Mouse (Mus musculus) brain, embryonic 18.5 days (tissue): ENCODE results near the gene Itih2.

Source experiments
- DNase-seq: peaks from one replicate; pipeline ENCODE4 v3.0.0-alpha.2; 2012; ENCODE audit warnings: low read depth, low spot score

The Itih2 gene

GRCm38 (mm10) chr2:10118751-10119150 lies 12.4 kb downstream of the Itih2 start:
- DNase-seq = no peak

DNA sequence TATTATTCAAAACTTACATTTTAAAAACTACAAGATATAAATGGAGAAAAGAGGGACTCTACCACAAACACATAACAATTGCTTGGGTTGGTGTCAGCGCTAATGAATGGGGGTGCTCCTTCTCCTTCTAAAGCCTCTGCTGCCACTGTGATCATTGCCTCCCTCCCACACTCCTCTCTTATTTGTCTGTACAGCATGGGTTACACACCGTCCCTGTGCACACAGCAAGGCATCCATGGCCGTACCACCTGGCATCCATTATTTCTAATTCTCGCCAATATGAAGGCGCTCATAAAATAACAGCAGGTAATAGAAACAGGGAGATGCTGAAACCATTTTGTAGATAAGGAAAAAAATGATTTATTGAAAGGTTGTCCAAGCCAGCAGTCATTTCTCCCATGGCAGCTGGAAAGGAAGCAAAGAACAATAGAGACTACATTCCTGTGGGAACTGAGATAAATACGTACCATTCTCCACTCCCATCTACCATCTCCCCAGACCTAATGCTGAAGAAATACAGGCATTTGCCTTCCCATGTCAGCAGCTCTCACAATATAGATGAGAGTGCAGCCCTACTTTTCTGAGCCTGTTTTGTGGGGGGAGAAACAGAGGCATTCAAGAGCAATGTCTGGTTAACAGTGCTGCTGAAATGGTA lies 22.5 kb downstream of the Itih2 start:
- no peak for DNase-seq

GRCm38 (mm10) chr2:10101180-10101579 lies 30.0 kb downstream of the Itih2 start:
- peak; percentile 4 for DNase-seq

DNA sequence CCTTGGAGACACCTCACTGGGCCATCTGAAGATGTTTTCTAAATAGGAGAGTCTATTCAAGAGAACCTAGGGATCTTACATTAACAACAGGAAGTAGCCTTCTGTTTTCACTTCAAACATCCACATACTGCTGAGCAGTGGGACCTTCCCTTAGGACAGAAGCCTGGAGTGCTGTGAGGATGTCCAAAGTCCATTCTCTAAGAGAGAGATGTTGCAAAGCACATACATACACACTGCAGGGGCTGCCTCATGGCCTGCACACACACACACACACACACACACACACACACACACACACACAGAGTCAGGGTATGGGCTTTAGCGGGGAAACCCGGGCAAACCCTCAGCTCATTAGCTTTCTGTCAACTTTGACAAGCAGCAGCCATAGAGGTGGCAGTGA lies 30.7 kb downstream of the Itih2 start:
- no peak for DNase-seq

- no peak for DNase-seq
Observed at GRCm38 (mm10) chr2:10098598-10099215, 32.5 kb downstream of the Itih2 start.

DNA sequence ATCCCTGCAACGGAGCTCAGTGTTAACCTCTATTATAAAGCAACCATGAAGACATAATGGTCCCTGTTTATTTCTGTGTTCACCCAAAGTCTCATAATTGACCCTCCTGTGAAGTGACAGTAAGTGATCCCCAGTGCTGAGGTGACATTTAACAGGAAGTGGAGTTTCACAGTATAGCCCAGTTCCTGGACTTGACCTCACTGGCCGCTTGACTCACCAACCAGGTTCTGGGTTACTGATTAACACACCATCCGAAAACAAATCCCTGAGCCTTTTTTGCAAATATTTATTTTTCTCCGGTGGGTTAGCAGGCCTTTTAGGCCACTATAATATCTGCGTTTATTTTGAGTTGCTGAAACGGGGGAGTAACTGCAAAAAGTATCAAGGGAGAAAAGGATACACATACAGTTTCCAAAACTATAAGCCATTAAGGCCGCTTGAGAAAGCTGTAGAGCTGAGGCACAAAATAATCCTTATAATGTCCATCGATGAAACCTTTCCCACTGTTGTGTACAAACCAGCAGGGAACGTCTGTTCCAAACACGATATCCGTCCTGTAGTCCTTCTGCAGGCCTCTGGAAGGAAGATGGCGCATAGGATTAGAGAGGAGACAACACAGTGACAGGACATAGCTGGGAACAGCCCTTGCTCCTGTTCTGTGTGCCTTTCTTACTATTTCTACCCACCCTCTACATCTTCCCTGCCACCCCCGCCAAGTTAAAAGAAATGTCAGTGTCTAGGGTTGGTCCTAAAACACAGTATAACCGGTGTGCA lies 36.7 kb downstream of the Itih2 start:
- DNase-seq = no peak

- DNase-seq = no peak
Observed at GRCm38 (mm10) chr2:10087256-10087850, 43.8 kb downstream of the Itih2 start.

DNA sequence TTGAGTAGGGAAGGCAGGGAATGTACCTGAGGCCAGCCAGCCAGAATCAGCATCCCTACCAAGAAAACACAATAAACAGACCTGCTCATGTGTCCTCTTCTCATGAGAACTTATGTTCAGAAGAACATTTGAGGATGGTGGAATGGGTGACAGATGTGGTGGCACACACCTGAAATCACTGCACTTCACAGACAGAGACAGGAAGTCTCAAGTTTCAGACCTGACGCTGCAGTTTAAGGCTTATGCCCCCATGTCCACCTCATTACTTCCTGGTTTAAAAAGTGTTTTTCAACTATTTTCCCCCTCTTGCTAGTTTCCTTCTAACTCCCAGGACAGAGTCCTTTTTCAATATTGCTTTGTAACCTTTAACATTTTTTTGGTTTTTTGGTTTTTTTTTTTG lies 48.5 kb downstream of the Itih2 start:
- no peak for DNase-seq

GRCm38 (mm10) chr2:10081453-10082080 lies 49.6 kb downstream of the Itih2 start:
- no peak for DNase-seq

DNA sequence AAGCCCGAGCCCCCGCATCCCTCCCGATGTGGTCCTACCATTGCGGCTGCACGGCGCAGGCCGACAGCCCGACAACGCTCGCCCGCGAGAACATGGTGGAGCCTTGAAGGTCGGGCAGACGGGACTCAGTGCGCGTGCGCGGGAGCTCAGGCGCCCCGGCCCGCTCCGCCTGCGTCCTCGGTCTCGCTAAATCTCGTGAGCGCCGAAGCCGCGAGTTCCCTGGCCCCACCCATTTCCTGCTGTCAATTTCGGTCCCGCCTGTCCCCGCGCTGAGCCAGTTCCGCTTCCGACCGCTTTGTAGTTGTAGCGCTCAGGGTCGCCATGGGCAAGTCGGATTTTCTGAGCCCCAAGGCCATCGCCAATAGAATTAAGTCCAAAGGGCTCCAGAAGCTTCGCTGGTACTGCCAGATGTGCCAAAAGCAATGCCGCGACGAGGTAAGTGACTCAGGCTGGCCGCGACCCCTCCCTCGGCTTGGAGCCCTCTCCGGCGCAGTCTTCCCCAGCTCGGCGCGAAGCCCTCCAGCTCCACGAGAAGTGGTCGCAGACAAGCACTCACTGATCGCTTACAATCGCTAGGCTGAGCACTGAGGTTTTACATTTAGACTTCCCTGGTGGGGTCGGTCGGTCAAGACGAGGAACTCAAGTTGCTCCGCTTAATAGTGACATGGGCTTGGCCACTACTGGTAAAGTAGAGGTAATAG lies 50.7 kb downstream of the Itih2 start, which contains the start of the genes Atp5c1 and Kin:
TSS of gene Atp5c1 (minus strand) at position 201 of the 701 bp plus-strand sequence.
TSS of gene Kin (plus strand) at position 284 of the 701 bp plus-strand sequence.
- peak; percentile 90 for DNase-seq

- peak; percentile 8 for DNase-seq
Observed at GRCm38 (mm10) chr2:10079745-10080309, 51.4 kb downstream of the Itih2 start.

- no peak for DNase-seq
Observed at GRCm38 (mm10) chr2:10076675-10077074, 54.5 kb downstream of the Itih2 start.

DNA sequence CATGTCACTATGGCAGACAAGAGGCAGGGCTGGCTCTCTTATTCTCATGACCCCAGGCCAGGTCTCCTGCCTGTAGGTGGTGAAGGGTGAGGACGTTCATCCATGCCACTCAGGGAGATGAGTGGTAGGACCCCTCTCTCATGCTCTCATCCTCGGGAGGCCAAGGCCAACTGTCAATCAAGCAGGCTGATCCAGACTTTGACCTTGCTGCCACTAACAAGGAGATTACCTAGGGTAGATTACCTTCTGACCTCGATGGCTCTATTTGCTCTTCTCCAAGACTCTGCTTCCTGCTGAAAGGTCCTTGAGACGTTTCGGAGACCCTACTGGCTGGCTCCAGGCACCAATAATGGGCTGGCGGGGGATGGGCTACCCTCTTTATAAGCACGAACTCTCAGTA lies 56.7 kb downstream of the Itih2 start:
- no peak for DNase-seq

DNA sequence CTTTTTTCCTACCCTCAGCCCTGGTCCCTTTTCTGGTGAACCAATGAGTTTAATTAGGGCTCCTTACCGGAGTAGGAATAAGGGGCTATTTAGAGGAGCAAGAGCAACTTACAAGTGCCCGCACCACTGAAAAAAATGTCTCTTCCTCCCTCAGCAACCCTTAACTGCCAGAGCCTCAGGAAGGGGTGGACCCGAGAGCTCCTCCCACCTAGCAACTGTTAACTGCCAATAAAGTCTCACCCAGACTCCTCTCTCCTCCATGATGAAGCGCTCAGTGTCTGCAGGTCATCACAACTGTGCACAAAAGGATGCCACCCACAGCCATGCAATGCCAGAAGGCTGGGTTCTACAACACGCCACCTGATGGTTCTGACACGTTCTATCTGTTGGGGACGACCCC lies 59.4 kb downstream of the Itih2 start:
- no peak for DNase-seq

DNA sequence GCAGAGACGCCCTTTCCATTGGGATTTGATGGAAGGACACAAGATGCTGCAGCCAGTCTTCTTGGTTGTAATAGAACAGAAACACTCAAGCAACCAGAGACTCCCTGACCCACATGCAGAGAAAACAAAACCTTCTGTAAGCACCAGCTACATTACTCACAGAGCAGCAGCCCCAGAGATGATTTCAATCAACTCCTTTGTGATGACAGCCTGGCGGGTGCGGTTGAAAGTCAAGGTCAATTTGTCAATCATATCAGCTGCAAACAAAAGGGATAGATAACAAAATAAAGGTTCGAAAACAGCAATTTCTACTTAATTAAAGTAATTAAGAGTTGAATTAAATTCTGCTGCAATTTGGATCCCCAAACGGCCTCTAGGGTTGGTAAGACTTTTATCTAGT lies 72.4 kb downstream of the Itih2 start:
- no peak for DNase-seq

DNA sequence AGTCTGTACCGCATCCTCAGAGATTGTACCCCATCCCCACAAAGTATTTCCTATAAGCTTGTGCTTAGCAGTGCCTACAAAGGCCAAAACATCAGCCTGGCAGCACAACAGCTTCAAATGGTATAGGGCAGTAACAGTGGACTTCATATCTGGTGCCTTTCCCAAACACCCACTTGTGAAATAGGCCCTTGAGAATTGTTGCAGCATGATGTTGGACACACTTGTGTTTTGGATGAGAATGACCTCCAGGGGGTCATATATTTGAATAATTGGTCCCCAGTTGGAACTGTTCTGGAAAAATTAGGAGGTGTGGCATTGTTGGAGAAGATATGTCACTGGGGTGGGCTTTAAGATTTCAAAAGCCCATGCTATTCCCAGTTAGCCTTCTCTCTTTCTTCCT lies 79.2 kb downstream of the Itih2 start:
- DNase-seq = no peak

DNA sequence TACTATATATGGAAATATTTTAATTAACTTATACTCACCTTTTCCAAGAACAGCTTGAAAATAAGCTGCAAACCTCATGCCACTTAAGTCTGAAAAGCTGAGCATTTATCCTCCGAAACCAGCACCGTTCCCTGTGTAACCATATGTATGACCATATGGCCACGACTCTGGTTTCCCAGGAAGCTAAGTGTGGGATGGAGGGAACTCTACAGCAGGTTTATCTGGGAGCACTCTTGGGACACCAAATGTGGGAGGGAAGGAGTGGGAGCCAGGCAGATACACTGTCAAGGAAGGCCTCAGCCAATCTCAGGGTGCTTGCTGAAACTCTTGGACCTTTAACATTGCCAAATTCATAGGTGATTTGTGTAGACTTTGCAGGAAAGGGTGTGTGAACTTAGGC lies 80.3 kb downstream of the Itih2 start:
- no peak for DNase-seq

DNA sequence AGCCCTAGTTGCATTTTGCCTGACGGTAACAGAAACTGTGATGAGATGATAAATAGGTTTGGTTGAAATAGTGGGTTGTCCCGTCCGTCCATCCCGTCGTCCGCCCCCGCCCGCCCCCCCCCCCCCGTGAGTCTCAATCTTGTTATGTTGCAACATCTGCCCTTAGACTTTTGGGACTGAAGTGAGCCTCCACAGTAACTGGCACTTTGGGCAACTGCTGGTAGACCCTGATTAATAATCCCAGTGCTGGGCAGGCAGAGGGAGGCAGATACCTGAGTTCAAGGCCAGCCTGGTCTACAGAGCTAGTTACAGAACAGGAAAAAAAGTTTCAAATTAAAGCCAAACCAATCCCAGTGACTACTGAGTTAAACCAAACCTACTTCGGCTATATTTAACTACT lies 81.7 kb downstream of the Itih2 start:
- no peak for DNase-seq

DNA sequence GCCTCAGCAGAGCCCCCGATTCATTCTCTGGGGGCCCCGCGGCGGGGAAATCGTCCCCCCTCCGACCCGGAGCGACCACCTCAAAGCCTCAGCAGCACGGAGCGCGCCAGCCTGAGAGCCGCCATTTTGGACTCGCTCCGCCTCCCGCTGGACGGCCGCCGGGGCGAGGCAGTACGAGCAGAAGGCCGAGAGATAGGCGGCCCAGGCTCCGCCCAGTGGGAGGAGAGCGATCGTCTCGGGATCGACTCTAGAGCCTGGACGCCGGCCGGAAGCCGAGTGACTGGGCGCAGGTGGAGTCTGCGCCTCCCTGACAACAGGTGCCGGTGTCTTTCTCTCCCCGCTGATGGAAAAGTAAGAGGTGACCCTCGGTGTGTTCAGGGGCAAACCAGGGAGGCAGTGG lies 82.7 kb downstream of the Itih2 start, which contains the start of gene Taf3:
TSS of gene Taf3 (minus strand) at position 136 of the 400 bp plus-strand sequence.
- peak; percentile 79 for DNase-seq

- DNase-seq = no peak
Observed at GRCm38 (mm10) chr2:10047758-10048436, 83.3 kb downstream of the Itih2 start.
